Mouse (Mus musculus) cerebellum, postnatal 25 days (tissue): ENCODE data around the gene 9030612E09Rik.

ENCODE experiments used
- DNase-seq, 2 experiments: peaks; one replicate each; pipeline ENCODE4 v3.0.0; 2021; ENCODE audit warnings: mixed read lengths in 2 of 2

The 9030612E09Rik gene

DNA sequence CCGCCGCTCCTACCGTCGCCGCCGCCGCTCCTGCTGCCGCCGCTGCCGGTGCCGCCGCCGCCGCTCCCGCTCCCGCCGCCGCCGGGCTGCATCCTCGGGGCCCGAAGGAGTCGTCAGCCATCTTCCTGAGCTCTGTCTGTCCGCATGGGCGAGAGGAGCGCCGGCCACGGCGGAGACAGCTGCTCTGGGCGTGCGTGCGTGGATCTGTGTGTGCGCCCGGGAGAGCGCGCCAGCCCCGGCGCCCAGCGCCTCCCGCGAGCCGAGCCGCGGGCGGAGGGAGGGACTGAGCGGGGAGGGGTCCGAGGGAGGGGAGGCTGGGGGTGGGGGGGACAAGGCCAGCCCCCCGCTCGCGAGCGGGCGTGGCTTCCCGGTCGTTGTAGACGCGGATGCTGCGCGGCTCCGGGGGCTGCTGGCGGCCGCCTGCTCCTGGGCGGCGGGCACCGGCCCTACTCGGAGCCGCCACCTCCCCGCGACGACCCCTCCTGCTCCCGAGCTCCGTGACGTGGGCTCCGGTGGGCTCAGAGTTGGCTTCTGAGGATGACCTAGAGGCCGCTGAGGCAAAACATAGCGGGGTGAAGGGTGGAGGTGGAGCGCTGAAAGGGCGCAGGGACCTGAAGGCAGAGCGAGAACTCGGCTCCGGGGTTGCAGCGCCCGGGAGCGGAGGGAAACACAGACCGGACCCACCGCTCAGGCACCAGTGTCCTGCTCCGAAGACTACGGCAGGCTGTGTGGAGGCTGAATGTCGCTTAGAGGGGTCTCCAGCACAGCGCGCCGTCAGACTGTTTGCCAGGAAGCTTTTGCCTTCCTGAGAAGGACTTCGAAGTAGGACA is at the start of gene 9030612E09Rik, which contains the start of gene Sobp:
9030612E09Rik (plus strand) TSS at position 379 of the 830 bp plus-strand sequence.
Sobp (minus strand) TSS at position 205 of the 830 bp plus-strand sequence.
- peak; percentile 87 to 89 for DNase-seq

GRCm38 (mm10) chr10:43128750-43129149 is 45.8 kb upstream of the 9030612E09Rik start:
- DNase-seq = no peak

GRCm38 (mm10) chr10:43134027-43134426 is 40.5 kb upstream of the 9030612E09Rik start:
- DNase-seq = no peak

GRCm38 (mm10) chr10:43143173-43143572 is 31.3 kb upstream of the 9030612E09Rik start:
- DNase-seq = no peak

- no peak for DNase-seq
Measured at GRCm38 (mm10) chr10:43148456-43148855, 26.0 kb upstream of the 9030612E09Rik start.

DNA sequence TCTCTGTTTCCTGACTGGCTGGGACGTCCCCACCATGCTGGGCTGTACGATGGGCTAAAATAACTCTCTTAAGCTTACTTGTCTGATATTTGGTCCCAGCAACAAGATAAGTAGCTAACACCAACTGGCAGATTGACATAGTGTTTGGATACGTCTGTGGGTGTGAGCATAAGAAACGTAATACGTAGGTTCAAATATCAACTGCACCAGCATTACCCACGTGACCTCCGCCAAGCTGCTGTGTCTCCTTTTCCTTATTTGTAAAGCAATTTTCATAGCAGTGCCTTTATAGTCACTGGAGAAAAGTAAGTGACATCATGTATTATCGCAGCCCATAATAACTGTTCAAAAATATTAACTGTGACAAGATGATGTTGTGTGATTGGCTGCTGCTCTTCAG is 21.9 kb upstream of the 9030612E09Rik start:
- DNase-seq = no peak

DNA sequence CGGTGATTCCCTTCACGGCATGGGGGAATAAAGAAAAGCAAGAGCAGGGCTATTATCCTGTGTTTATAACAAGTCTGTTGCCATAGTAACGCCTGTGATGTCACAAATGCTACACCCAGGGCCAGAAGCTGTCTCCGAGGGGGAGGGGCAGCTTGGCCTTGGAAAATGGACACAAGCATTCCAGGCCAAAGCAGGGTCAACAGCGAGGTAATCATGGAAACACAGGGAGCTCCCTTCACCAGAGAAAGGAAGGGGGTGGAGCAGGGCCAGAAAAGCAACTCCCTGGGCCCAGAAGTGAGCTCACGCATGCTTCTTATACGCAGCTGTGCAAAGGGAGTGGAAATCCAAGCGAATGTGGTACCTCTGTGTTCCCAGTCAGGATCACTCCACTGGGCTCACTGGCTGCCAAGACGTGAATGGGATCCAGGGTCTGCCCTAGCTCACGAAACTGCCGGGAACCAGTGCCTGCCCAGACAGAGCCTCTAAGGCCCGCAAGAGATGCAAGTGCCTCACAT is 19.4 kb upstream of the 9030612E09Rik start:
- DNase-seq = peak; percentile 32 to 50

- DNase-seq = no peak
Measured at GRCm38 (mm10) chr10:43158917-43159316, 15.6 kb upstream of the 9030612E09Rik start.

- DNase-seq = no peak
Measured at GRCm38 (mm10) chr10:43159333-43159732, 15.2 kb upstream of the 9030612E09Rik start.

DNA sequence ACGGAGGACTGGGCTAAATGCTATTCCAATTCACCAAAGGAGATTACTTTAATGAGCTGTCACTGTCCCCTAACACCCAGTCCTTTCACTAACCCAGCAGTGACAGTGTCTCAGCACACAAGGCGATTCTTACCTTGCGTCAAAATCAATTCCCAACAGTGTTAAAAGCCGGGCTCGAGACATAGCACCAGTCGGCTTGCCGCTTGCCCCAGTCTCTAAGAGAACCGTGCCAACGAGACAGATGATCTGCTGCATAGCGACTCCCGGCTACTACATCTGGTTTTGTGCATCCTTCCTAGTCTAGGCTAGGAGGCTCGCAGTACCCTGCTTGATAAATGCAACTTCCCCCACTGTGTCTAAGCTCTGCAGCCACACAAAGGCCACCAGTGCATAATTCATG is 12.2 kb upstream of the 9030612E09Rik start:
- DNase-seq = no peak

GRCm38 (mm10) chr10:43164406-43164805 is 10.1 kb upstream of the 9030612E09Rik start:
- no peak for DNase-seq

- DNase-seq = no peak
Measured at GRCm38 (mm10) chr10:43166146-43166545, 8.4 kb upstream of the 9030612E09Rik start.

GRCm38 (mm10) chr10:43166817-43167216 is 7.7 kb upstream of the 9030612E09Rik start:
- DNase-seq = no peak

GRCm38 (mm10) chr10:43168847-43169246 is 5.7 kb upstream of the 9030612E09Rik start:
- no peak for DNase-seq

DNA sequence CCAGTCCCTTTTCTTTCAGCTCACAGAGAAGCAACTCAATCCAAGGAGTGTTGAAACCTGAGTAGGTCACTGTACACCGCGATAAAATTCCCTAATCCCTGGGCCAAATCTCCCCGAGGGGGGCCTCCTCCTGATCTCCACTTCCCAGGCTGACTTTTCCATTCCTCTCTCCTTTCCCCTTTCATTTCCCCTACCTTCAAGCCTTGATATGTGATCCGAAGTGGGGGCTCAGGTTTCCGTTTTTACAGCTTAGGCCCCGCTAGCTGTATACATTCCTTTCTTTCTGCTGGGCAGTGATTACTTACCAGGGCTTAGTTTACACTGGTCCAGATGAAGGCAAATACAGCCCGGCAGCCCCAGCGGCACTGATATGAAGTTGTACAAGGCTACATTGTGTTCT is 3.4 kb upstream of the 9030612E09Rik start:
- peak; percentile 39 to 53 for DNase-seq

GRCm38 (mm10) chr10:43172066-43172465 is 2.4 kb upstream of the 9030612E09Rik start:
- DNase-seq = no peak

DNA sequence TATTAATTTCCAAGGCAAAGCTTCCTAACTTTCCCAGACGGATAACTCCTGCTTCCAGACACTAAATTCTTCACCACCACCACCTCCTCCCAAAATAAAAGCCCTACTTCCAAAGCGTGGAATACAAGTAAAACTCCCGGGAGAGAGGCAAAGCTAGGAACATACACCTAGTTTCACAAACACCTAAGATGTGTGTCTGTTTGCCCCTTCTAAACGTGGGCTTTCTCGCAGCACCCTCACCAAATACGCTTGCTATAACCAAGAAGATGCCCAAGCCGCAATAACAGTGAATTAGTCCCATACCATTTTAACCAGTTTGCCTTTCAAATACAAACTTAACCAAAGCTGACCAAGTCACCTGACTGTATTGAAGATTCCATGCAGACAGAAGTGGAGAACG is 1.9 kb upstream of the 9030612E09Rik start:
- DNase-seq = no peak

DNA sequence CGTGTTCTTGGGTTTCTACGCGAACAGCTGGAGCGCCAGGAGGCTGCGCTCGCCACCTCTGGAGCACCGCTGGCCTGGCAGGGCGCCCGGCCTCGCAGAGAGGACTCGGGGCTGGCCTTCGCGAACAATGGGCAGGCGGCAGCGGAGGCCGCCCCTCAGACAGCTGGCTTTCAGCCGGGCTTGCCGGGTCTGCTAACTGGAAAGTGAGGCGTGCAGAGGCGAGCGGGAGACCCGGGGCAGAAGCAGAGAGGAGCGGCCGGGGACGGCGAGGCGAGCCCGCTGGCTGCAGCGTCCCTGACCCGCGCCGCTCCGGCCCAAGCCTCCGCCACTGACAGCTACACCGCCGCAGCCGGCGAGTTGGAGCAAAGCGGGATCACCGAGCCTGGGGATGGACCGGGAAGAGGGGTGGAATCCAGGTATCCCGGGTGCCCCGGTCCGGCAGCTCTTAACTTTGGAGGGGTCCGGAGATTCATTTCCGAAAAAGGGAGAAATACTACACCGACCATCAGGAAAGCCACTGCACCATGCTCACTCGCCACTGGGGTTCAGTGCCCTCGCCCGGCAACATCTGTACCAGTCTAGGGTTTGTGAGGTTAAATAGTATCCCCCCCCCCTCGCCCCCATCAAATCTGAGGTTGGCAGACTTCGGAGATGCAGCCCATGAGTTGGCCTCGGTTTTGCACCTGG is 1.2 kb upstream of the 9030612E09Rik start:
- peak; percentile 72 for DNase-seq

- DNase-seq = peak in 1 of 2 experiments; percentile 70
Measured at GRCm38 (mm10) chr10:43173828-43174325, 627 bp upstream of the 9030612E09Rik start.

DNA sequence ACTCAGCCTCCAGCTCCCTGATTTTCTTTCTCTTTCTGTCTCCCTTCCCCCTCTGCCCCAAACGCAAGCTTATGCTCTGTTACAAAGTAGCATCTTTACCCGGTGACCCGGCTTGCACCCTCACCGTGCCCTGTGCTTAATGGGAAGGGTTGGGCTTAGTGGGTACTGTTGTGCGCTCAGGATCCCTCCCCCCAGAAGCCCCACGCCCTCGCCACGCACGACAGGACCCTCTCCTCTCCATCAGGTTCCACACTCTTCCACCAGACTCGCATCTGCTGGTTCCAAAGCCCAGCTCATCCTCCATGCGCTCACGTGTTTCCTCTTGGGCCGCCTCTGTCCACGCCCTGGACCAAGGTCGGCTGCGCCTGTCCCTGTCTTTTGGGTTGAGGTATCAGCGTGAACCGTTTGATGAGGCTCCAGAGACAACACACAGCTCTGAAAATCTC is 675 bp downstream of the 9030612E09Rik start:
- peak; percentile 74 for DNase-seq

GRCm38 (mm10) chr10:43180313-43180912 is 5.9 kb downstream of the 9030612E09Rik start:
- DNase-seq = peak; percentile 35 to 61

GRCm38 (mm10) chr10:43200206-43200605 is 25.7 kb downstream of the 9030612E09Rik start:
- DNase-seq = no peak

DNA sequence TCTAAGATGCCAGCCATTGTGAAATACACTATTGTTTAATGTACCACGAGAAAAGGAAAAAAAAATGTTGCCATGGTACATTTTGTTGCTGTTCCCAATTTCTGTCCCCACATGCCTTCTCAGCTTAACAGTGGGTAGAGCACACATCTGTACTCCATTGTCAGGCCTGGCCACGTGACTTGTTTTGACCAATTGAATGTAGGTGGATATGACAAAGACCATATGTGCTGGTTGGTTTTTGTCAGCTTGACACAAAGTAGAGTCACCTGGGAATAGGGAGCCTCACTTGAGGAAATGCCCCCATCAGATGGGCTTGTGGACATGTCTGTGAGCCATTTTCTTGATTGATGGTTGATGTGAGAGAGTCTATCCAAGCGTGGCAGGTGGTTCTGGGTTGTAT is 29.4 kb downstream of the 9030612E09Rik start:
- DNase-seq = no peak
